Mouse (Mus musculus): ENCODE measurements at regions not wholly inside any gene's neighbourhood (a gene's known extent, or its start where the extent isn't known, plus 50 kb on each side); places are given as distances from the start of the nearest gene placed in this dataset.

- peak; percentile 37 for DNase-seq
Observed at GRCm38 (mm10) chr2:134214748-134215328, 339.3 kb downstream of the Hao1 start.

DNA sequence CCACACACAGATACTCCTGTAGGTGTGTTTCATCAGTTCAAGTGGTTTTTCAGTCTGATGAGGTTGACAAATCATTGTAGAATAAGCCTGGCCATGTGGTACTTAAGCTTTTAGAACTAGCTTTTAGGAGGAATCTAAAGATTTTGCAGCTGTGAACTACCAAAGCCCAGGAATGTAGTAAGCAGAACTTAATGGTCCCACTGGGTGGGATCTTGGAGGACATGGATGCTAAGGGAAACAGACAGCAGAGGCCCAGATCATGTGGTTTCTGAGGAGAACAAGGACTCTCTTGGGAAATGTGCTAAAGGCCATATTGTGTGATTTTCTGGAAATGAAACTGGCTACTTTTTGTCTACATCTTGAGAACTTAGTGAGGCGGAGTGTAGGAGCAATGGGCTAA, 350.9 kb downstream of the Hao1 start:
- no peak for DNase-seq

- DNase-seq = no peak
Observed at GRCm38 (mm10) chr2:134195961-134196360, 358.2 kb downstream of the Hao1 start.

DNA sequence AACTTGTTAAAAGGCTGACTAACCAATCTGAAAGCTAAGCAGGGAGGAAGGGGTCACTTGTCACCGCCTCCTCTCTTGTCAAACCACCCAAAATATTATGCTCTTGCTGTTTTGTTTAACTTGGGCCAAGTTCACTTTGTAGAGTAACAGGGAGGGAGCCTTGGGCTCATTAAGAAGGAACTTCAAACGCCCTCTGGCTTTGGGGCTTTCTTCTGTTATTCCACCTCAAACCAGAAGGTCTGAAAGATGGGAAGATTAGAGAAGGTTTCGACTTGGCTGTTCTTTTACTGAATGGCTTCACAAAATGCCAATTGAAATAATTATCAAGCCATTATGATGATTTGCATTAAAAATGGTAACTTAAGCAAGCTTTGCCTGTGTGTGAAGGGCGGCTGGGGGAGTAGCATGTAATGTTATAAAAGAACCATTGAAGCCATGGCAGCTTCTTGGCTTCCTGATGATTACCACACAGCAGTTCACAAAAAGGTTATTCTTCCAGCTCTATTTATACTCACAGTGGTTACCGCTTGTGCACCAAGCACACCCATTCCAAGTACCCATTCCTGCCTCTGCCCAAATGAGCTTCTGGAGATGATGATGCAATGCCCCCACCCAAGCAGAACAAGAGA, 364.6 kb downstream of the Hao1 start:
- no peak for DNase-seq
